Mouse (Mus musculus) urinary bladder, adult 18-20 months (tissue): ENCODE results near the gene Ssbp3.

ENCODE experiments used
- DNase-seq, 2 experiments: peaks; one replicate each; pipeline ENCODE4 v3.0.0; 2022; ENCODE audit warnings: low spot score in 2 of 2, mixed read lengths in 2 of 2

The Ssbp3 gene

GRCm38 (mm10) chr4:106910201-106911172 lies at the start of gene Ssbp3:
TSS of gene Ssbp3 (plus strand) at chr4:106910701.
- DNase-seq, result peak; percentile 53 to 59

- DNase-seq, result no peak
Observed at GRCm38 (mm10) chr4:106861871-106862270, 48.6 kb upstream of the Ssbp3 start.

GRCm38 (mm10) chr4:106862317-106862716 lies 48.2 kb upstream of the Ssbp3 start:
- DNase-seq, result no peak

- no peak for DNase-seq
Observed at GRCm38 (mm10) chr4:106862767-106863370, 47.6 kb upstream of the Ssbp3 start.

GRCm38 (mm10) chr4:106865415-106866110 lies 44.9 kb upstream of the Ssbp3 start:
- no peak for DNase-seq

GRCm38 (mm10) chr4:106866381-106866780 lies 44.1 kb upstream of the Ssbp3 start:
- no peak for DNase-seq

GRCm38 (mm10) chr4:106866845-106867244 lies 43.7 kb upstream of the Ssbp3 start:
- no peak for DNase-seq

- DNase-seq, result peak in 1 of 2 experiments; percentile 18
Observed at GRCm38 (mm10) chr4:106868737-106869438, 41.6 kb upstream of the Ssbp3 start.

- no peak for DNase-seq
Observed at GRCm38 (mm10) chr4:106869539-106869951, 41.0 kb upstream of the Ssbp3 start.

GRCm38 (mm10) chr4:106870556-106870955 lies 39.9 kb upstream of the Ssbp3 start:
- DNase-seq, result no peak

GRCm38 (mm10) chr4:106874501-106874900 lies 36.0 kb upstream of the Ssbp3 start:
- DNase-seq, result no peak

GRCm38 (mm10) chr4:106881101-106881500 lies 29.4 kb upstream of the Ssbp3 start:
- no peak for DNase-seq

GRCm38 (mm10) chr4:106883149-106883548 lies 27.4 kb upstream of the Ssbp3 start:
- DNase-seq, result no peak

GRCm38 (mm10) chr4:106886307-106887085 lies 24.0 kb upstream of the Ssbp3 start:
- DNase-seq, result no peak

GRCm38 (mm10) chr4:106896086-106896485 lies 14.4 kb upstream of the Ssbp3 start:
- no peak for DNase-seq

GRCm38 (mm10) chr4:106898923-106899322 lies 11.6 kb upstream of the Ssbp3 start:
- no peak for DNase-seq

GRCm38 (mm10) chr4:106899471-106899870 lies 11.0 kb upstream of the Ssbp3 start:
- DNase-seq, result no peak

- DNase-seq, result no peak
Observed at GRCm38 (mm10) chr4:106900718-106901117, 9.8 kb upstream of the Ssbp3 start.

- no peak for DNase-seq
Observed at GRCm38 (mm10) chr4:106901610-106902009, 8.9 kb upstream of the Ssbp3 start.

- no peak for DNase-seq
Observed at GRCm38 (mm10) chr4:106902157-106902556, 8.3 kb upstream of the Ssbp3 start.

GRCm38 (mm10) chr4:106905898-106906297 lies 4.6 kb upstream of the Ssbp3 start:
- DNase-seq, result no peak
